Mouse (Mus musculus) heart, postnatal 10 days (tissue): ENCODE measurements at regions not wholly inside any gene's neighbourhood (a gene's known extent, or its start where the extent isn't known, plus 50 kb on each side); places are given as distances from the start of the nearest gene placed in this dataset.
A peak's percentile ranks its signal among the peaks of the same experiment; 100 is the strongest.

Experiments used
- DNase-seq, 2 experiments: peaks; one replicate each; pipeline ENCODE4 v3.0.0; 2021
- intact Hi-C: fragments of 180-260 bp; cut with DNase I; formaldehyde crosslinking; loops from one replicate; pipeline ENCODE4 v1.15.1; 2025

GRCm38 (mm10) chr1:90288892-90289731, 85.3 kb downstream of the Ackr3 start:
- intact Hi-C loops = loop anchor here (5.0 kb wide), 1 partner anchor 82 kb away; no protein-coding TSS in a partner anchor
- DNase-seq = peak in 1 of 2 experiments; percentile 37

GRCm38 (mm10) chr1:90289732-90290215, 86.0 kb downstream of the Ackr3 start:
- intact Hi-C loops = loop anchor here (5.0 kb wide), 1 partner anchor 82 kb away; no protein-coding TSS in a partner anchor
- peak in 1 of 2 experiments; percentile 36 for DNase-seq

- DNase-seq = no peak
- intact Hi-C loops = no loop called here
These were observed 86.8 kb downstream of the Ackr3 start for GRCm38 (mm10) chr1:90290428-90291197.

- intact Hi-C loops = no loop called here
- DNase-seq = no peak
These were observed 87.5 kb downstream of the Ackr3 start for GRCm38 (mm10) chr1:90291256-90291655.

- DNase-seq = no peak
- intact Hi-C loops = no loop called here
These were observed 94.0 kb downstream of the Ackr3 start for GRCm38 (mm10) chr1:90297751-90298150.

GRCm38 (mm10) chr1:90300229-90300628, 96.4 kb downstream of the Ackr3 start:
- intact Hi-C loops = no loop called here
- DNase-seq = no peak

GRCm38 (mm10) chr1:90304331-90304730, 100.6 kb downstream of the Ackr3 start:
- intact Hi-C loops = no loop called here
- DNase-seq = no peak

GRCm38 (mm10) chr1:90311016-90311415, 107.2 kb downstream of the Ackr3 start:
- no peak for DNase-seq
- intact Hi-C loops = no loop called here

GRCm38 (mm10) chr1:90311649-90312442, 108.1 kb downstream of the Ackr3 start:
- DNase-seq = no peak
- intact Hi-C loops = no loop called here

- intact Hi-C loops = no loop called here
- no peak for DNase-seq
These were observed 110.1 kb downstream of the Ackr3 start for GRCm38 (mm10) chr1:90313750-90314359.

GRCm38 (mm10) chr1:90317902-90318301, 114.1 kb downstream of the Ackr3 start:
- DNase-seq = no peak
- intact Hi-C loops = no loop called here

- no peak for DNase-seq
- intact Hi-C loops = no loop called here
These were observed 114.7 kb downstream of the Ackr3 start for GRCm38 (mm10) chr1:90318502-90318901.

- DNase-seq = no peak
- intact Hi-C loops = no loop called here
These were observed 116.7 kb downstream of the Ackr3 start for GRCm38 (mm10) chr1:90320518-90320917.

GRCm38 (mm10) chr1:90321501-90321900, 117.7 kb downstream of the Ackr3 start:
- peak; percentile 24 to 27 for DNase-seq
- intact Hi-C loops = no loop called here

GRCm38 (mm10) chr1:90327237-90327636, 123.5 kb downstream of the Ackr3 start:
- intact Hi-C loops = no loop called here
- DNase-seq = no peak

GRCm38 (mm10) chr1:90332531-90332930, 128.8 kb downstream of the Ackr3 start:
- DNase-seq = peak in 1 of 2 experiments; percentile 10
- intact Hi-C loops = no loop called here

- peak; percentile 50 to 52 for DNase-seq
- intact Hi-C loops = no loop called here
These were observed 130.1 kb downstream of the Ackr3 start for GRCm38 (mm10) chr1:90333676-90334430.

GRCm38 (mm10) chr1:90335001-90335747, 131.4 kb downstream of the Ackr3 start:
- intact Hi-C loops = no loop called here
- DNase-seq = peak; percentile 51 to 54

- DNase-seq = peak; percentile 18 to 27
- intact Hi-C loops = no loop called here
These were observed 134.1 kb downstream of the Ackr3 start for GRCm38 (mm10) chr1:90337876-90338316.
